Mouse (Mus musculus): ENCODE data around the gene Rnf123. TPM values are rescaled to one million over a fixed set of nuclear protein-coding genes. Genes with fewer than 3 reads are reported as not detected.

Gene Rnf123
- total RNA-seq, 1 experiment = 14.5 TPM

- no peak for DNase-seq (ENCODE audit: low read depth, low spot score)
- Histone ChIP-seq H3K9me3 (ENCODE audit: control insufficient read depth, insufficient read depth, low read depth, low read length) (no peaks in the 10 kb centered on the region), H3K36me3 (ENCODE audit: control insufficient read depth, insufficient read depth, low read length, poor library complexity, severe bottlenecking) (peaks cover 4% of the 10 kb centered on the region; the same call in 1 of the 2 replicates), H3K27ac (ENCODE audit: insufficient read depth, low read depth, low read length, poor library complexity, severe bottlenecking) (no peak overlapping the region), H3K4me3 (ENCODE audit: insufficient read depth in 1 of 2, low read depth in 1 of 2, low read length in 2 of 2, poor library complexity in 1 of 2, severe bottlenecking in 1 of 2) (no peak overlapping the region), H3K4me1 (ENCODE audit: control insufficient read depth in 2 of 2, insufficient read depth in 2 of 2, low read length in 2 of 2, poor library complexity in 1 of 2) (no peaks in the 10 kb centered on the region), H3K9ac (ENCODE audit: insufficient read depth, low read depth, low read length, poor library complexity, severe bottlenecking) (no peak overlapping the region)
- no peak for TF ChIP-seq MAFK (IDR thresholded peaks at IDR 0.05; ENCODE audit: insufficient read depth, low read depth, low read length)
- TF ChIP-seq CHD2 (IDR thresholded peaks at IDR 0.05; ENCODE audit: low read depth, low read length) = no peak
- TF ChIP-seq ZC3H11A (IDR thresholded peaks at IDR 0.05; ENCODE audit: borderline replicate concordance, low read depth, low read length) = no peak
- TF ChIP-seq ZNF384 (IDR thresholded peaks at IDR 0.05; ENCODE audit: low read depth, low read length) = no peak
- TF ChIP-seq HCFC1 (IDR thresholded peaks at IDR 0.05; ENCODE audit: borderline replicate concordance, insufficient read depth, low read length) = no peak
- in situ Hi-C loops (cut with MboI; ENCODE audit: low sequenced_read_pairs in 2 of 2, unreplicated experiment in 2 of 2) = no loop called here
These were observed 19.8 kb downstream of the Rnf123 start for GRCm38 (mm10) chr9:108063361-108063760.

GRCm38 (mm10) chr9:108062142-108062541 lies 21.0 kb downstream of the Rnf123 start:
- H3K9ac ChIP-seq (ENCODE audit: insufficient read depth, low read depth, low read length, poor library complexity, severe bottlenecking) = no peak overlapping the region
- no peaks in the 10 kb centered on the region for H3K9me3 ChIP-seq (ENCODE audit: control insufficient read depth, insufficient read depth, low read depth, low read length)
- H3K27ac ChIP-seq (ENCODE audit: insufficient read depth, low read depth, low read length, poor library complexity, severe bottlenecking) = no peak overlapping the region
- TF ChIP-seq ZNF384 (IDR thresholded peaks at IDR 0.05; ENCODE audit: low read depth, low read length) (no peak), CHD2 (IDR thresholded peaks at IDR 0.05; ENCODE audit: low read depth, low read length) (no peak), ZC3H11A (IDR thresholded peaks at IDR 0.05; ENCODE audit: borderline replicate concordance, low read depth, low read length) (no peak), MAFK (IDR thresholded peaks at IDR 0.05; ENCODE audit: insufficient read depth, low read depth, low read length) (no peak), HCFC1 (IDR thresholded peaks at IDR 0.05; ENCODE audit: borderline replicate concordance, insufficient read depth, low read length) (no peak)
- in situ Hi-C loops (cut with MboI; ENCODE audit: low sequenced_read_pairs in 2 of 2, unreplicated experiment in 2 of 2) = no loop called here
- no peak for DNase-seq (ENCODE audit: low read depth, low spot score)
- H3K4me3 ChIP-seq (ENCODE audit: insufficient read depth in 1 of 2, low read depth in 1 of 2, low read length in 2 of 2, poor library complexity in 1 of 2, severe bottlenecking in 1 of 2) = no peak overlapping the region
- H3K36me3 ChIP-seq (ENCODE audit: control insufficient read depth, insufficient read depth, low read length, poor library complexity, severe bottlenecking) = peaks cover 6% of the 10 kb centered on the region; the same call in 1 of the 2 replicates
- no peaks in the 10 kb centered on the region for H3K4me1 ChIP-seq (ENCODE audit: control insufficient read depth in 2 of 2, insufficient read depth in 2 of 2, low read length in 2 of 2, poor library complexity in 1 of 2)

- TF ChIP-seq ZNF384 (IDR thresholded peaks at IDR 0.05; ENCODE audit: low read depth, low read length) = no peak
- TF ChIP-seq ZC3H11A (IDR thresholded peaks at IDR 0.05; ENCODE audit: borderline replicate concordance, low read depth, low read length) = no peak
- TF ChIP-seq MAFK (IDR thresholded peaks at IDR 0.05; ENCODE audit: insufficient read depth, low read depth, low read length) = no peak
- TF ChIP-seq CHD2 (IDR thresholded peaks at IDR 0.05; ENCODE audit: low read depth, low read length) = no peak
- TF ChIP-seq HCFC1 (IDR thresholded peaks at IDR 0.05; ENCODE audit: borderline replicate concordance, insufficient read depth, low read length) = no peak
- no peak overlapping the region for H3K4me3 ChIP-seq (ENCODE audit: insufficient read depth in 1 of 2, low read depth in 1 of 2, low read length in 2 of 2, poor library complexity in 1 of 2, severe bottlenecking in 1 of 2)
- H3K36me3 ChIP-seq (ENCODE audit: control insufficient read depth, insufficient read depth, low read length, poor library complexity, severe bottlenecking) = peaks cover 3% of the 10 kb centered on the region; the same call in 1 of the 2 replicates
- DNase-seq (ENCODE audit: low read depth, low spot score) = no peak
- no peak overlapping the region for H3K9ac ChIP-seq (ENCODE audit: insufficient read depth, low read depth, low read length, poor library complexity, severe bottlenecking)
- no peaks in the 10 kb centered on the region for H3K9me3 ChIP-seq (ENCODE audit: control insufficient read depth, insufficient read depth, low read depth, low read length)
- in situ Hi-C loops (cut with MboI; ENCODE audit: low sequenced_read_pairs in 2 of 2, unreplicated experiment in 2 of 2) = no loop called here
- no peak overlapping the region for H3K27ac ChIP-seq (ENCODE audit: insufficient read depth, low read depth, low read length, poor library complexity, severe bottlenecking)
- H3K4me1 ChIP-seq (ENCODE audit: control insufficient read depth in 2 of 2, insufficient read depth in 2 of 2, low read length in 2 of 2, poor library complexity in 1 of 2) = peaks cover 0 to 10% of the 10 kb centered on the region in 2 experiments; a peak in 2 of 4 replicates
These were observed 24.9 kb downstream of the Rnf123 start for GRCm38 (mm10) chr9:108058291-108058690.

- no peaks in the 10 kb centered on the region for H3K9me3 ChIP-seq (ENCODE audit: control insufficient read depth, insufficient read depth, low read depth, low read length)
- in situ Hi-C loops (cut with MboI; ENCODE audit: low sequenced_read_pairs in 2 of 2, unreplicated experiment in 2 of 2) = no loop called here
- H3K27ac ChIP-seq (ENCODE audit: insufficient read depth, low read depth, low read length, poor library complexity, severe bottlenecking) = no peak overlapping the region
- peaks cover 4% of the 10 kb centered on the region; the same call in 1 of the 2 replicates for H3K36me3 ChIP-seq (ENCODE audit: control insufficient read depth, insufficient read depth, low read length, poor library complexity, severe bottlenecking)
- no peak for TF ChIP-seq ZC3H11A (IDR thresholded peaks at IDR 0.05; ENCODE audit: borderline replicate concordance, low read depth, low read length)
- no peak for TF ChIP-seq ZNF384 (IDR thresholded peaks at IDR 0.05; ENCODE audit: low read depth, low read length)
- no peak for TF ChIP-seq HCFC1 (IDR thresholded peaks at IDR 0.05; ENCODE audit: borderline replicate concordance, insufficient read depth, low read length)
- TF ChIP-seq CHD2 (IDR thresholded peaks at IDR 0.05; ENCODE audit: low read depth, low read length) = no peak
- TF ChIP-seq MAFK (IDR thresholded peaks at IDR 0.05; ENCODE audit: insufficient read depth, low read depth, low read length) = no peak
- no peak overlapping the region for H3K4me3 ChIP-seq (ENCODE audit: insufficient read depth in 1 of 2, low read depth in 1 of 2, low read length in 2 of 2, poor library complexity in 1 of 2, severe bottlenecking in 1 of 2)
- no peak overlapping the region for H3K9ac ChIP-seq (ENCODE audit: insufficient read depth, low read depth, low read length, poor library complexity, severe bottlenecking)
- DNase-seq (ENCODE audit: low read depth, low spot score) = no peak
- H3K4me1 ChIP-seq (ENCODE audit: control insufficient read depth in 2 of 2, insufficient read depth in 2 of 2, low read length in 2 of 2, poor library complexity in 1 of 2) = peaks cover 0 to 13% of the 10 kb centered on the region in 2 experiments; a peak in 3 of 4 replicates
These were observed 25.9 kb downstream of the Rnf123 start for GRCm38 (mm10) chr9:108057262-108057562.
